Mouse (Mus musculus) E14TG2a.4 (cell line): ENCODE measurements around the gene Plk5.

Source experiments
- H3K27me3 ChIP-seq: 2 replicates; pipeline ENCODE4 v1.6.1; 2014; ENCODE audit warnings: low read length, control low read depth; ENCODE audit not compliant: insufficient read depth
- H3K36me3 ChIP-seq: 2 replicates; pipeline ENCODE4 v1.6.1; 2014; ENCODE audit warnings: low read length, control low read depth; ENCODE audit not compliant: insufficient read depth
- H3K4me1 ChIP-seq: replicated peaks from 2 replicates; pipeline ENCODE4 v1.6.1; 2014; ENCODE audit warnings: low read depth, low read length, control low read depth
- H3K4me3 ChIP-seq: replicated peaks from 2 replicates; pipeline ENCODE4 v1.5.1; 2014; ENCODE audit warnings: mild to moderate bottlenecking, low read length
- H3K9me3 ChIP-seq: 2 replicates; pipeline ENCODE4 v1.6.1; 2014; ENCODE audit warnings: low read length, control low read depth
- CTCF ChIP-seq: conservative IDR thresholded peaks from 2 replicates; pipeline ENCODE4 v1.5.1; 2014; ENCODE audit warnings: low read length
- NANOG ChIP-seq: IDR thresholded peaks from 2 replicates; pipeline ENCODE4 v1.6.1; 2014; ENCODE audit warnings: borderline replicate concordance, low read length, mixed read lengths
- POU5F1 ChIP-seq: IDR thresholded peaks from 2 replicates; pipeline ENCODE4 v1.6.1; 2014; ENCODE audit warnings: low read length, borderline replicate concordance

Plk5 gene

DNA sequence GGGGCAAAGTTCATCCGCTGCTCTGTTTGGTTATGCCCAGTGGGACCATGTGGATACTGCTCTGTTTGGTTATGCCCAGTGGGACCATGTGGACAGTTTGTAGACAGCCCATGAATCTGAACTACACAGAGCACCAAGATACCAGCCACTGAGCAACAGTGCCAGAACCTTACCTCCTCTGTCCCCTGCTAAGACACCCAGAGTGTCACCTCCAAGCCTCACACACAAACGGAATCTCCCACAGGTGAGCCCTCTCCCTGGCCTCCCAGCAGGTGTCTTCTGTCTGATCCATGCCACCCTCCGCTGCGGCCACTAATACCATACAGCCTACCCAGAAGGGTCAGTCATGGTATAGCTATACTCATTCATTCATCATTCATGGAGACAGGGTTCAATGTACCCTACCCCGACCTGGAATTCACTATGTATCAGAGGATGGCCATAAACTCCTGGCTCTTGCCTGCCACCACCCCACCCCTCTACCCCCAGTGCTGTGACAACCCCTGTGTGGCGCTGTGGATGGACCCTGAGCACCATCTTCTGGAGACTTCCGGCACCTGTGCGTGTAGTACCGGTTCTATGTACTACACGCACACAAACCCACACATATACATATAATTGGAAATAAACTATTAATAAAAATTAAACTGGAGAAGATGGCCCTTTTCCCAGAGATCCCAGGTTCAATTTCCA lies 49.4 kb downstream of the Plk5 start:
- Histone ChIP-seq H3K4me3 (peak overlapping the region; percentile 98), H3K4me1 (peaks cover 76% of the 10 kb centered on the region), H3K9me3 (no peaks in the 10 kb centered on the region), H3K36me3 (peaks cover 74% of the 10 kb centered on the region), H3K27me3 (no peaks in the 10 kb centered on the region)
- TF ChIP-seq NANOG (no peak), POU5F1 (no peak), CTCF (no peak)

DNA sequence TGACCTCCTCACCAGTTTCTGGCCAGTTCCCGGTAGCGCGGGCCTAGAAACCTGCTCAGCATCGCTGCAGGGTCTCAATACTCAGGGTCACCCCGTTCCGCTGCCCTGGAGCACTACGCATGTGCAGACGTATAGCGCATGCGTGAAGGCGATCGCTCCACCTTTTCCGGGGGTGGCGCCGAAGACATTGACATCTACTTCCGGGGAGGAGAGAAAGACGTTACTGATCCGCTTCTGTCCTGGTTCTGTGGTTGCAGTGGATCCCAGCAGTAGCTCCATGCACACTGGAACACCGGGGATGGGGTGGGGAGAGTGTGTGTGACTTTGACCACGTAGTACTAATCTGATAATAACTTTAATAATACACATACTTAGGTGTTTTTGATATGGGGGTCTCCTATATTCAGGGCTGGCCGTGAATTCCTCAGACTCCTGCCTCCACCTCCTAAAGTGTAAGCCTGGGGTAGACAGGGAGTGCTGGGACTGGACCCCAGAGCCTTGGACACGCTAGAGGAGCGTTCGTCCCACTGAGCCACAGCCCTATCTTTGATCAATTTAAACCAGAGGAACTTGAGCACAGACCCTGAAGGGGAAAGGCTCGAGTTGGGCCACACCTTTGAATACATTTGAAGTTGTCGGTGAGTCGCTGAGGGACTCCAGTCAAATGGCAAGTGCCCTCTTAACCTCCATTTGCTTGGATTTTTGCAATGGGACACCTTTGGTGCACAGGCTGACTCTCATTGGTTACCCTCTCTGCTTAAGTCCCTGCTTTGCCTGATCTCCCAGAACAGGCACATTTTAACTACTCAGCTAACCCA lies 50.6 kb downstream of the Plk5 start, which contains the start of gene Uqcr11:
Uqcr11 (minus strand) TSS at position 147 of the 818 bp plus-strand sequence.
- TF ChIP-seq CTCF (no peak), NANOG (no peak), POU5F1 (no peak)
- Histone ChIP-seq H3K27me3 (no peaks in the 10 kb centered on the region), H3K9me3 (no peaks in the 10 kb centered on the region), H3K36me3 (peaks cover 75% of the 10 kb centered on the region), H3K4me1 (peaks cover 77% of the 10 kb centered on the region), H3K4me3 (peak within 1 kb of the TSS; percentile 98)

DNA sequence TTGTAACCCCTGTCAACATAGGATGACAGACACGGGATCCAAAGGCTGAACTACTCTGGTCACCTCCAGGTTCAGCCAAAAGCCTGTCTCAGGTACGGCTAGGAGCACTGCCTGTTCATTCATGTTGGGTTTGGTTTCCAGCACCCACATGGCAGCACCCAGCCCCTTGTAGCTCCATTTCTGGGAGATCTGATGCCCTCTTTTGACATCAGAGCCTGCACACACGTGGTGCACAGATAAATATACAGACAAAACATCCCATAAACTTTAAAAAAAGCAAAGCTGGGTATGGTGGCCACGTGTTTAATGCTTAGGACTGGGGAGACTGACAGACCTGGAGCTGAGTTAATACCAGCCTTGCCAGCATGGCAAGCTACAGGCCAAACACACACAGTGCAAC lies 51.7 kb downstream of the Plk5 start:
- Histone ChIP-seq H3K4me3 (peak overlapping the region; percentile 98), H3K36me3 (peaks cover 75% of the 10 kb centered on the region), H3K27me3 (no peaks in the 10 kb centered on the region), H3K4me1 (peaks cover 82% of the 10 kb centered on the region), H3K9me3 (no peaks in the 10 kb centered on the region)
- TF ChIP-seq POU5F1 = no peak
- no peak for TF ChIP-seq NANOG
- no peak for TF ChIP-seq CTCF

DNA sequence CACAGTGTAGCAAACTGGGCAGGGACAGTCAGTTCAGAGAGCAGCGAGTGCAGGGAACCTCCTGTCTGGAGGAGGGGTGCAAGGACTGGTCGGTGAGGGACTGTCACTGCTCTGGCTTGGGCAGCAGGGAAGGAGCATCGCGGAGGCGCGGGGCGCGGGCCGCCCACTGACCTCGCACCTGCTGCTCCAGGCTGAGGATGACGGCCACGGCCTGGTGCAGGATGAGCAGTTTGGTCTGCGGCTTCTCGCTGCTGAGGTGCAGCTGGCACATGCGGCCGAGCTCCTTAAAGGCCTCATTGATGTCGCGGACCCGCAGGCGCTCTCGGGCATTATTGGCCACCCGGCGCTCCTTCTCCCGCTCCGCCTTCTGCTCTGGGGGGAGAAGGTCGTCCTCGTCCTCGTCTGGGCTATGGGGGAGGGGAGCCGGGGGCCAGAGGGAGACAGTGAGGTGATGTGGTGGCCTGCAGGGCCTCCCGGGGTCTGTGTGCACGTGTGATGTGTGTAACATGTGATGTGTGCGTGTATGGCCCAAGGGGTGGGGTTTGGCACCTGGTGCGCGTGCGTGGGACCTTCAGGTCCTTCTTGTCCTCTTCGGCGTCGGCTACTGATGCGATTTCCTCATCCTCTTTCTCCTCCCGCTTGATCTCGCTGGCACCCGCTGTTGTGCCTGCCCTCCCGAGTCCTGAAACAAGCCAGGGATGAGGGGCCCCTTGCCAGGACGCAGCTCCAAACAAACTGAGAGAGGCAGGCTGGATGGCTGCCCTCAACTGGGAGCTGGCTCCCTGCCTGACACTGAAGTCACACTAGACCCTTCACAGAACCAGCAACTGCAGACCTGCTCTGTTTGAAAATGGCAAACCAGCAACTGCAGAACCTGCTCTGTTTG lies 56.6 kb downstream of the Plk5 start:
- TF ChIP-seq CTCF (no peak), POU5F1 (no peak), NANOG (no peak)
- Histone ChIP-seq H3K4me3 (peak overlapping the region; percentile 66), H3K4me1 (peaks cover 88% of the 10 kb centered on the region), H3K27me3 (no peaks in the 10 kb centered on the region), H3K9me3 (no peaks in the 10 kb centered on the region), H3K36me3 (peaks cover 100% of the 10 kb centered on the region)
